In genomic region chr1:43360741-43361140, GRCm38 (mm10) we compare ENCODE assay signal across 10 mouse cellular contexts.
DNase-seq lines count a peak whose midpoint lies in the region; ATAC-seq lines count a peak whose summit lies in the region.
"Had no signal": no experiment of that assay in that cellular context is flagged by ENCODE, and none has a peak within 500 bp of the region (broad histone marks: within the 10 kb centered on the region; RNA-seq: fewer than 3 reads in every experiment).

No protein-coding gene starts in this region.

- peaks cover 38% of the 10 kb centered on the region for H3K4me1 ChIP-seq in heart, embryonic 13.5 days
- peaks cover 25% of the 10 kb centered on the region for H3K4me1 ChIP-seq in lung, embryonic 16.5 days (replicated peaks; ENCODE audit: control insufficient read depth, insufficient read depth, low read length)
- peaks cover 35% of the 10 kb centered on the region for H3K4me1 ChIP-seq in neural tube, embryonic 13.5 days (replicated peaks)

- H3K36me3 ChIP-seq in heart, embryonic 13.5 days: no peaks in the 10 kb centered on the region
- H3K36me3 ChIP-seq in lung, embryonic 16.5 days (ENCODE audit: control insufficient read depth, insufficient read depth, low read length): no peaks in the 10 kb centered on the region
- no peaks in the 10 kb centered on the region for H3K36me3 ChIP-seq in neural tube, embryonic 13.5 days
- H3K36me3 ChIP-seq: embryonic facial prominence, embryonic 15.5 days had no signal

- no peaks in the 10 kb centered on the region for H3K27me3 ChIP-seq in heart, embryonic 13.5 days (replicated peaks)
- no peaks in the 10 kb centered on the region for H3K27me3 ChIP-seq in lung, embryonic 16.5 days (ENCODE audit: control insufficient read depth, insufficient read depth, low read depth, low read length)
- H3K27me3 ChIP-seq in neural tube, embryonic 13.5 days: 0 out of 2 replicates have a peak, but pooled peaks cover 2% of the 10 kb centered on the region
- H3K27me3 ChIP-seq: embryonic facial prominence, embryonic 15.5 days had no signal

- 19% methylated on average over 4 of the region's 4 CpGs for WGBS in heart, embryonic 13.5 days
- 20% methylated on average over 4 of the region's 4 CpGs for WGBS in lung, embryonic 16.5 days
- 7% methylated on average over 4 of the region's 4 CpGs for WGBS in neural tube, embryonic 13.5 days

- intact Hi-C loops in heart, postnatal 14 days (cut with DNase I): no loop called here

- no peak for ATAC-seq in heart, embryonic 13.5 days (ENCODE audit: extremely low read depth, insufficient number of reproducible peaks, low FRiP score, low TSS enrichment)
- ATAC-seq in lung, embryonic 16.5 days (ENCODE audit: low read depth): peak; percentile 80
- ATAC-seq in neural tube, embryonic 13.5 days (ENCODE audit: low read depth): peak; percentile 38; the same call in 1 of the 2 replicates

- H3K4me2 ChIP-seq in heart, embryonic 13.5 days: no peak overlapping the region
- peak overlapping the region; percentile 9; the same call in 1 of the 2 replicates for H3K4me2 ChIP-seq in lung, embryonic 16.5 days (ENCODE audit: low read depth, low read length)
- 0 out of 2 replicates have a peak overlapping the region, but pooled peaks have one; percentile 18 for H3K4me2 ChIP-seq in neural tube, embryonic 13.5 days
- H3K4me2 ChIP-seq: embryonic facial prominence, embryonic 15.5 days had no signal

- H3K9me3 ChIP-seq in heart, embryonic 13.5 days: no peaks in the 10 kb centered on the region
- H3K9me3 ChIP-seq in lung, embryonic 16.5 days (ENCODE audit: control insufficient read depth, low read length): no peaks in the 10 kb centered on the region
- no peaks in the 10 kb centered on the region for H3K9me3 ChIP-seq in neural tube, embryonic 13.5 days
- H3K9me3 ChIP-seq: embryonic facial prominence, embryonic 15.5 days had no signal

- no peak overlapping the region for H3K4me3 ChIP-seq in heart, embryonic 13.5 days
- H3K4me3 ChIP-seq in lung, embryonic 16.5 days (ENCODE audit: low read length): no peak overlapping the region
- no peak overlapping the region for H3K4me3 ChIP-seq in neural tube, embryonic 13.5 days
- H3K4me3 ChIP-seq: embryonic facial prominence, embryonic 15.5 days had no signal

- no peak overlapping the region for H3K9ac ChIP-seq in heart, embryonic 13.5 days
- H3K9ac ChIP-seq in lung, embryonic 16.5 days (ENCODE audit: low read length): no peak overlapping the region
- no peak overlapping the region for H3K9ac ChIP-seq in neural tube, embryonic 13.5 days
- H3K9ac ChIP-seq: embryonic facial prominence, embryonic 15.5 days had no signal

- DNase-seq in heart, postnatal 14 days: no peak
- DNase-seq in embryo, embryonic 11 days: peak; percentile 66
- DNase-seq in thymus, postnatal 25 days: no peak
- no peak for DNase-seq in adrenal gland, postnatal 4 days (ENCODE audit: low spot score in 2 of 2)
- DNase-seq in T-cell, adult 2 months (ENCODE audit: low spot score): no peak
- DNase-seq: adrenal gland, postnatal 10 days had no signal

- peak overlapping the region; percentile 48; the same call in 1 of the 2 replicates for H3K27ac ChIP-seq in heart, embryonic 13.5 days (replicated peaks)
- peak overlapping the region; percentile 74 for H3K27ac ChIP-seq in lung, embryonic 16.5 days (ENCODE audit: low read length)
- no peak overlapping the region for H3K27ac ChIP-seq in neural tube, embryonic 13.5 days (replicated peaks)
- H3K27ac ChIP-seq: embryonic facial prominence, embryonic 15.5 days had no signal
